Comparison of ENCODE assay signal across 8 mouse cellular contexts in the genomic region with DNA sequence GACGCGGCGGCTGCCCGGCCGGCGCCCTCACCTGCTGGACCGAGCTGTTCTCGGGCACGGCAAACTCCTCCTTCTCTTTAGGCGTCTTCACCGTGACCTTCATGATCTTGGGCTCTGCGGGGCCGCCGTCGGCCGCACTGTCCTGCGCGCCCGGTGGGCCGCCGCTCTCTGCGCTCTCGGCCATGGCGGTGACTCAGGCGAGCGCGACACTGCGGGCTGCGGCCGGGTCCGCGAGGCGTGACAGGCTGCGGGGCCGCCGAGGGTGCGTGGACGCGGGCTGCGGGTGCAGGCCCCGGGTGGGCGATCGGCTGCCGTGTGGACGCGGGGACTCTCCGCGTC. TPM values are rescaled to one million over a fixed set of nuclear protein-coding genes. Genes with fewer than 3 reads are reported as not detected.
DNase-seq lines count a peak whose midpoint lies in the region; ATAC-seq and TF ChIP-seq lines count a peak whose summit lies in the region.

No protein-coding gene starts in this region.

- TF ChIP-seq POLR2A in ES-Bruce4 (IDR thresholded peaks at IDR 0.05; ENCODE audit: insufficient read depth, low read length) = no peak

- peak overlapping the region; percentile 99 for H3K9ac ChIP-seq in heart, embryonic 13.5 days
- H3K9ac ChIP-seq in ES-Bruce4 (ENCODE audit: low read depth, poor library complexity, severe bottlenecking) = peak overlapping the region; percentile 98
- peak overlapping the region; percentile 95 for H3K9ac ChIP-seq in forebrain, embryonic 14.5 days (ENCODE audit: low read length)
- H3K9ac ChIP-seq in liver, postnatal 0 days (replicated peaks) = peak overlapping the region; percentile 99

- H3K4me2 ChIP-seq in heart, embryonic 13.5 days = peak overlapping the region; percentile 71
- peak overlapping the region; percentile 66 for H3K4me2 ChIP-seq in forebrain, embryonic 14.5 days (ENCODE audit: low read length)
- peak overlapping the region; percentile 67 for H3K4me2 ChIP-seq in liver, postnatal 0 days (ENCODE audit: low read depth, low read length)

- DNase-seq in heart, postnatal 36 days = no peak
- no peak for DNase-seq in forebrain, embryonic 14.5 days (ENCODE audit: low spot score)
- no peak for DNase-seq in liver, postnatal 0 days
- DNase-seq in retina, embryonic 14.5 days (ENCODE audit: low spot score) = no peak
- DNase-seq in adrenal gland, postnatal 14 days = no peak
- no peak for DNase-seq in gastrocnemius, postnatal 10 days

- H3K4me3 ChIP-seq in heart, embryonic 13.5 days = peak overlapping the region; percentile 99
- H3K4me3 ChIP-seq in ES-Bruce4 (ENCODE audit: low read depth, low read length) = peak overlapping the region; percentile 84
- H3K4me3 ChIP-seq in forebrain, embryonic 14.5 days (ENCODE audit: low read depth, low read length) = peak overlapping the region; percentile 100
- peak overlapping the region; percentile 100 for H3K4me3 ChIP-seq in liver, postnatal 0 days (ENCODE audit: low read depth, low read length)

- ATAC-seq in heart, embryonic 13.5 days (ENCODE audit: extremely low read depth, insufficient number of reproducible peaks, low FRiP score, low TSS enrichment) = peak; percentile 64
- no peak for ATAC-seq in forebrain, embryonic 14.5 days
- peak; percentile 60 for ATAC-seq in liver, postnatal 0 days

- no peak for TF ChIP-seq EP300 in ES-Bruce4 (IDR thresholded peaks at IDR 0.05; ENCODE audit: insufficient read depth, low read depth, low read length)
- TF ChIP-seq EP300 in liver, postnatal 0 days (IDR thresholded peaks at IDR 0.05; ENCODE audit: low read depth) = no peak

- TF ChIP-seq CTCF in ES-Bruce4 (IDR thresholded peaks at IDR 0.05; ENCODE audit: low read depth, low read length) = no peak
- TF ChIP-seq CTCF in liver, postnatal 0 days (IDR thresholded peaks at IDR 0.05; ENCODE audit: low read depth) = no peak

- no peaks in the 10 kb centered on the region for H3K27me3 ChIP-seq in heart, embryonic 13.5 days (replicated peaks)
- H3K27me3 ChIP-seq in ES-Bruce4 (ENCODE audit: control insufficient read depth, insufficient read depth, low read length, poor library complexity, severe bottlenecking) = no peaks in the 10 kb centered on the region
- no peaks in the 10 kb centered on the region for H3K27me3 ChIP-seq in forebrain, embryonic 14.5 days (replicated peaks; ENCODE audit: control insufficient read depth, insufficient read depth, low read length)
- no peaks in the 10 kb centered on the region for H3K27me3 ChIP-seq in liver, postnatal 0 days (ENCODE audit: insufficient read depth, low read length)

- H3K4me1 ChIP-seq in heart, embryonic 13.5 days = peaks cover 42% of the 10 kb centered on the region
- H3K4me1 ChIP-seq in ES-Bruce4 (ENCODE audit: control insufficient read depth, insufficient read depth, low read length) = no peaks in the 10 kb centered on the region
- peaks cover 16% of the 10 kb centered on the region for H3K4me1 ChIP-seq in forebrain, embryonic 14.5 days (ENCODE audit: control insufficient read depth, insufficient read depth, low read length)
- H3K4me1 ChIP-seq in liver, postnatal 0 days (ENCODE audit: insufficient read depth) = peaks cover 25% of the 10 kb centered on the region

- no peaks in the 10 kb centered on the region for H3K36me3 ChIP-seq in heart, embryonic 13.5 days
- no peaks in the 10 kb centered on the region; the same call in 1 of the 2 replicates for H3K36me3 ChIP-seq in ES-Bruce4 (ENCODE audit: control insufficient read depth, insufficient read depth, low read length, poor library complexity, severe bottlenecking)
- no peaks in the 10 kb centered on the region for H3K36me3 ChIP-seq in forebrain, embryonic 14.5 days (ENCODE audit: control insufficient read depth, insufficient read depth, low read length)
- no peaks in the 10 kb centered on the region for H3K36me3 ChIP-seq in liver, postnatal 0 days (replicated peaks; ENCODE audit: insufficient read depth, low read length)

- H3K9me3 ChIP-seq in heart, embryonic 13.5 days = no peaks in the 10 kb centered on the region
- no peaks in the 10 kb centered on the region for H3K9me3 ChIP-seq in ES-Bruce4 (replicated peaks; ENCODE audit: control insufficient read depth, insufficient read depth, low read length, poor library complexity, severe bottlenecking)
- no peaks in the 10 kb centered on the region for H3K9me3 ChIP-seq in forebrain, embryonic 14.5 days (replicated peaks; ENCODE audit: control insufficient read depth, low read length)
- no peaks in the 10 kb centered on the region for H3K9me3 ChIP-seq in liver, postnatal 0 days (ENCODE audit: low read length)

- intact Hi-C loops in heart, postnatal 36 days (cut with DNase I) = loop anchor here (1.0 to 5.0 kb wide), 2 partner anchors 58 to 87 kb away; a partner anchor contains a TSS

- peak overlapping the region; percentile 79 for H3K27ac ChIP-seq in heart, embryonic 13.5 days (replicated peaks)
- H3K27ac ChIP-seq in ES-Bruce4 (ENCODE audit: insufficient read depth, low read length) = no peak overlapping the region
- peak overlapping the region; percentile 85 for H3K27ac ChIP-seq in forebrain, embryonic 14.5 days (ENCODE audit: low read depth, low read length)
- peak overlapping the region; percentile 74 for H3K27ac ChIP-seq in liver, postnatal 0 days (ENCODE audit: low read depth)

- under 1% methylated on average over 48 of the region's 48 CpGs for whole genome bisulfite sequencing in heart, embryonic 13.5 days
- under 1% methylated on average over 42 of the region's 48 CpGs for WGBS in forebrain, embryonic 14.5 days
- WGBS in liver, postnatal 0 days (ENCODE audit: insufficient replicate concordance) = under 1% methylated on average over 37 of the region's 48 CpGs

RNA-seq across cellular contexts. Expression of a gene that starts 0.2 kb away (rescaled TPM):
- 70.3 and 71.3 TPM in 2 replicates for polyA plus RNA-seq in heart, embryonic 13.5 days (2015; fragmentation: Nextera tagmentation; extraction: Ambion mirVana)
- total RNA-seq in heart, postnatal 36 days (2021) = 10 to 100 TPM; 47.8 to 49.6 TPM
- polyA plus RNA-seq in ES-Bruce4 (2011; ENCODE audit: insufficient read depth, insufficient read length, low read depth, missing spikeins) = 176 and 182 TPM in 2 replicates
- 95.9 and 108 TPM in 2 replicates for polyA plus RNA-seq in forebrain, embryonic 14.5 days (2014; fragmentation: Nextera tagmentation; extraction: Ambion mirVana)
- polyA plus RNA-seq in liver, postnatal 0 days (2015; fragmentation: Nextera tagmentation; extraction: Ambion mirVana) = 44.2 and 44.5 TPM in 2 replicates
- 103 and 113 TPM in 2 replicates for total RNA-seq in adrenal gland, postnatal 14 days (2021)
- 10 to 100 TPM; 48.8 to 53.6 TPM for total RNA-seq in gastrocnemius, postnatal 10 days (2021)

RNA-seq across cellular contexts. Expression of a gene that starts 57.8 kb away (rescaled TPM):
- polyA plus RNA-seq in heart, embryonic 13.5 days (2015; fragmentation: Nextera tagmentation; extraction: Ambion mirVana) = 26.0 and 28.7 TPM in 2 replicates
- total RNA-seq in heart, postnatal 36 days (2021) = 10 to 100 TPM; 25.0 to 26.6 TPM
- polyA plus RNA-seq in ES-Bruce4 (2011; ENCODE audit: insufficient read depth, insufficient read length, low read depth, missing spikeins) = 25.1 and 28.9 TPM in 2 replicates
- 58.6 and 72.4 TPM in 2 replicates for polyA plus RNA-seq in forebrain, embryonic 14.5 days (2014; fragmentation: Nextera tagmentation; extraction: Ambion mirVana)
- polyA plus RNA-seq in liver, postnatal 0 days (2015; fragmentation: Nextera tagmentation; extraction: Ambion mirVana) = 35.4 and 37.6 TPM in 2 replicates
- total RNA-seq in adrenal gland, postnatal 14 days (2021) = 45.4 and 48.0 TPM in 2 replicates
- 1 to 10 TPM; 9.6 to 9.7 TPM for total RNA-seq in gastrocnemius, postnatal 10 days (2021)
